Mouse (Mus musculus): ENCODE data around the gene Cyb5d2.

DNA sequence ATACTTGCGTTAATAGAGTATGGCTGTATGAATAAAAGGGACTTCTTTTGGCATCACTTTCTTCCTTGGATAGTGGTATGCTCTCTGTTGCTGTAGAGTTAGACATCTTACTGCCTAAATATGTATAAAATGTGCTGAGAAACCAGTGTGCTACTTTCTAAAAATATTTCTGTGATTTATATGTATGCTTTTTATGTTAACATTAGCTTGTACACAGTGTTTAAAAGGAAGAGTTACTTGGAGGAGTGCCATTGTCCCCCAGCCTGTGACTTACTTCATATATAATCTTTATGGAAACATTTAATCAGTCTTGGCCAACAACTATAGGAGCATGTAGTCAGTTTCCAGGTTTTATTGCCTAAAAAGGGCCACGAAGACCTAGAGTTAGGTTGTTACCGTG is 26.9 kb downstream of the Cyb5d2 start:
- TF ChIP-seq ZKSCAN1 (IDR thresholded peaks at IDR 0.05; ENCODE audit: borderline replicate concordance, low read depth, low read length) (no peak), CTCF (conservative IDR thresholded peaks at IDR 0.05 in 1 of 2, IDR thresholded peaks at IDR 0.05 in 1 of 2; ENCODE audit: low read depth in 2 of 2, low read length in 2 of 2) (no peak), RAD21 (IDR thresholded peaks at IDR 0.05; ENCODE audit: low read depth, low read length) (no peak), EP300 (IDR thresholded peaks at IDR 0.05; ENCODE audit: low read length) (no peak), POLR2A (IDR thresholded peaks at IDR 0.05; ENCODE audit: low read depth, low read length) (no peak), USF1 (IDR thresholded peaks at IDR 0.05; ENCODE audit: low read depth, low read length) (no peak), NELFE (IDR thresholded peaks at IDR 0.05; ENCODE audit: low read depth, low read length) (no peak)
